Mouse (Mus musculus) adipocyte (in vitro differentiated cells): ENCODE results near the gene Cyp4f18.
"Not testable (repeated sequence)": the region's sequence is repeated elsewhere in the genome, so short reads cannot be mapped to it uniquely, and the experiment has no call there.

Experiments used
- DNase-seq: peaks from one replicate; pipeline ENCODE4 v3.0.0-alpha.2; 2016; ENCODE audit warnings: low spot score

Gene Cyp4f18

GRCm38 (mm10) chr8:71981032-71981431, 28.4 kb downstream of the Cyp4f18 start:
- peak; percentile 71 for DNase-seq

- DNase-seq, result no peak
Measured at GRCm38 (mm10) chr8:71974211-71974610, 35.2 kb downstream of the Cyp4f18 start.

- peak; percentile 66 for DNase-seq
Measured at GRCm38 (mm10) chr8:71971945-71972344, 37.5 kb downstream of the Cyp4f18 start.

DNA sequence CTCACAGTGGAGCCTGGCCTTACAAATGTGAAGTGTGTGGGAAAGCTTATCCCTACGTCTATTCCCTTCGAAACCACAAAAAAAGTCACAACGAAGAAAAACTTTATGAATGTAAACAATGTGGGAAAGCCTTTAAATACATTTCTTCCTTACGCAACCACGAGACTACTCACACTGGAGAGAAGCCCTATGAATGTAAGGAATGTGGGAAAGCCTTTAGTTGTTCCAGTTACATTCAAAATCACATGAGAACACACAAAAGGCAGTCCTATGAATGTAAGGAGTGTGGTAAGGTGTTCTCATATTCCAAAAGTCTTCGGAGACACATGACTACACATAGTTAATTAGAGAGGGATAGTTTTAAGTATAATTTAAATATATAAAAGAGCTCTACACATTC, 40.8 kb downstream of the Cyp4f18 start:
- no peak for DNase-seq

- no peak for DNase-seq
Measured at GRCm38 (mm10) chr8:71968100-71968499, 41.3 kb downstream of the Cyp4f18 start.

DNA sequence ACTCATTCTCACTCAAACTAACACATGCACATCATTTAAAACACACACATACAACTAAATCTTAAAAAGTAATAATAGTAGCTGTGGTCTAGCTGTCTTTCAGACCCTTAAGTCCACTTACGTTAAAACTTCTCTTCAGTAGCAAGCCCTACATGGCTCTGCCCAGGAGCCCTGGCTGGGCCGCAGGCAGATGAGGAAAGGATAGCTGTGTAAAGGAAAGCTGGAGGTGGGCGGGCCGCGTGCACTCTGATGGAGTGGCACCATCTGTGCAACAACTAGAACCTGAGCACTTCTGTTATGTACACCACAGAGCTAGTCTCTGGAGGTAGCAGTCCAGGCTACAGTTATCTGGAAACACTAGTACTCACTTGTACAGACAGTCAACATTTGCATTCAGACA, 42.2 kb downstream of the Cyp4f18 start:
- DNase-seq, result no peak

GRCm38 (mm10) chr8:71966411-71966810, 43.0 kb downstream of the Cyp4f18 start:
- DNase-seq, result no peak

GRCm38 (mm10) chr8:71965166-71965565, 44.3 kb downstream of the Cyp4f18 start:
- DNase-seq, result no peak

DNA sequence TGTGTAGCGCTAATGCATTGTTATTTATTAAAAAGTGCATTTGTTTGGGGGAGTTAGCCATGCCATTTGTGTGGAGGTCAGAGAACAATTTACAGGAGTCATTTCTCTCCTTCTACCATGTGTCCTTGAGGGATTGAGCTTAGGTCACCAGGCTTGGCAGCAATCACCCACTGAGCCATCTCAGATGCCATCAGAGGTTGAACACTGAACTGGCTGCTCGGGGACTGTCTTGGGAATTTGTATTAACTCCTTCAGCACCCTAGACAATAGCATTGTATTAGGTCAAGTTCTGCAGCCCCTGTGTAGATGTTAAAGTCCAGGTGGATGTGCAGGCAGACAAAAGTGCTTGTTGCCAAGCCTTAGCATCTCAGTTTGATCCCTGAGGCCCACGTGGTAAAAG, 45.4 kb downstream of the Cyp4f18 start:
- DNase-seq, result no peak

DNA sequence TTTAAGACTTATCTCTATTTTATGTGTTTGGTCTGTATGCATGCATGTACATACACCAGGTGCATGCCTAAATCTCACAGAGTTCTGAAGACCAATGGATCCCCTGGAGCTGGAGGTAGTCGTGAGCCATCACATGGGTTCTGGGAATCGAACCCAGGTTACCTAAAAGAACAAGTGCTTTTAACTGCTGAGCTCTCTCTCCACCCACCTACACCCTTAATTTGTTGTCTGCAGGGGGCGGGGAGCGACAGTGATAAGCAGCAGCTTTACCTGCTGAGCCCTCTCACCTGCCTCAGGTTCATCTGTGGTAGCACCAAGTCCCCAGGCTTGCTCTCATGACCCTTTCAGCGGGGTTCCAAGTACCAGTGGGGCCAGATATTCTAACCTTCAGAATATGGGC, 47.6 kb downstream of the Cyp4f18 start:
- DNase-seq, result no peak

- no peak for DNase-seq
Measured at GRCm38 (mm10) chr8:71960483-71960882, 48.9 kb downstream of the Cyp4f18 start.

GRCm38 (mm10) chr8:71954666-71955065, 54.8 kb downstream of the Cyp4f18 start:
- no peak for DNase-seq

- DNase-seq, result not testable (repeated sequence)
Measured at GRCm38 (mm10) chr8:71952961-71953700, 56.3 kb downstream of the Cyp4f18 start.

DNA sequence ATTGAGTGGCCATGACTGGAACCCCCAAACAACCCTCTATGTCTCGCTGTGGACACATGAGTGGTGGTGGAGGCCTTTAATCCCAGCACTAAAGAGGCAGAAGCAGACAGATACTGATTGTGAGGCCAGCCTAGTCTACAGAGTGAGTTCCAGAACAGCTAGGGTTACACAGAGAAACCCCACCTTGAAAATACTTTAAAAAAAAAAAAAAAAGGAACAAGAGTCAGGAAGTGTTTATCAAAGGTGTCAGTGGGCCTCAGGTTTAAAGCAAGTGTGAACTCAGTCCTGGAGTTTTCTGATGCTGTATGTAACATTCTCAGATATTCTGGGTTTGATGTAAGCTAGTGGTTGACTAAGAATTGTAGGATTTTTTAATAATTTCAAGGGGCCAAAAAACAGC, 56.9 kb downstream of the Cyp4f18 start:
- no peak for DNase-seq

- DNase-seq, result no peak
Measured at GRCm38 (mm10) chr8:71951436-71952161, 57.8 kb downstream of the Cyp4f18 start.

GRCm38 (mm10) chr8:71950482-71951221, 58.8 kb downstream of the Cyp4f18 start, which contains the start of gene Zfp961:
Gene Zfp961, plus strand, starts transcription at chr8:71951038.
- peak; percentile 97 for DNase-seq

- DNase-seq, result no peak
Measured at GRCm38 (mm10) chr8:71948624-71949023, 60.8 kb downstream of the Cyp4f18 start.

GRCm38 (mm10) chr8:71941776-71942175, 67.7 kb downstream of the Cyp4f18 start:
- no peak for DNase-seq

- no peak for DNase-seq
Measured at GRCm38 (mm10) chr8:71940293-71941208, 68.9 kb downstream of the Cyp4f18 start.
